Mouse (Mus musculus) brain, embryonic 18.5 days (tissue): ENCODE data around the gene Prkg1.

Experiments used
- DNase-seq: peaks from one replicate; pipeline ENCODE4 v3.0.0-alpha.2; 2012; ENCODE audit warnings: low read depth, low spot score

Gene Prkg1

DNA sequence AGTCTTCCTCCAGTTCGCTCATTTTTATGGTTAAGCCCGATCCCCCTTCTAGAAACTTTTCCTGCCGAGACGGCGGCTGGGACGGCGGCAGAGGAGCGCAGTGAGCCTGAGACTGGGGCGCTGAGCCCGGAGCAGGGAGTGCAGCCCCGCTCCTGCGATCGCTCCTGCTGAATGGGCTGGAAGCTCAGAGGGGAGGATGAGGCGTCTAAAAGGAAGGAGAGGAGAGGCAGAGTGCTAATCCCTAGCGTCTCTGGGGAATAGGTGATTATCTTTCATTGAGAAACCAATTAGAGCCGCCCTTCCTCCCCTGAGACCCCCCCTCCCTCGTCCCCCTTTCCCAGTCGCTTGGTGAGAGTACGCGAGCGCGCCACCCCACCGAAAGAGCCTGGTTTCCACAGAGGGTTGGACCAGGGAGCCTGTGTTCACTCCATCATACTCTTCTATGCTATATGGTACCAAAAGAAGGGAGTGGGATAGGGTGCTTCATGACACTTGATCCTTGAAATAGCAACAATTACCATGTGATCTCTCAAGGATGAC, at the start of gene Prkg1:
TSS of gene Prkg1 (minus strand) at position 233 of the 540 bp plus-strand sequence.
- no peak for DNase-seq

- no peak for DNase-seq
These were observed 48.3 kb upstream of the Prkg1 start for GRCm38 (mm10) chr19:31813087-31813486.

DNA sequence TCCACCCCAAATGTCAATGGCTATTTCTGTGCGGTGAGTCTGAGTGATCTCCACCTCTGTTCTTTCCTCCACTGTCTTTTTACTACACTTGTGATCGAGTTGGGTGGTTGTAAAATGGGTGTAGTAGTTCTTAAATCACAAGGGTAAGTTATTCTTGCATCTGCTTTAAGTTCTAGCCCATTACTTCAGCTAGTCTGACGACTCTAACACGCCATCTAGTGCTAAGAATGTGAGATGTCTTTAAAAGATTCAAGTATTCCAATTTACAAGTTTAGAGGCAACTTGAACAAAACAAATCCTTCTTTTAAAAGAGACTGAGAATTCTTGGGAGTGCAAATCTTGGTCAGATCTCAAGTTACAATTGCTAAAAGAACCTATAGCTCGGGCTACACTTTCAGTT, 46.5 kb upstream of the Prkg1 start:
- no peak for DNase-seq

GRCm38 (mm10) chr19:31805391-31805790, 40.6 kb upstream of the Prkg1 start:
- no peak for DNase-seq

DNA sequence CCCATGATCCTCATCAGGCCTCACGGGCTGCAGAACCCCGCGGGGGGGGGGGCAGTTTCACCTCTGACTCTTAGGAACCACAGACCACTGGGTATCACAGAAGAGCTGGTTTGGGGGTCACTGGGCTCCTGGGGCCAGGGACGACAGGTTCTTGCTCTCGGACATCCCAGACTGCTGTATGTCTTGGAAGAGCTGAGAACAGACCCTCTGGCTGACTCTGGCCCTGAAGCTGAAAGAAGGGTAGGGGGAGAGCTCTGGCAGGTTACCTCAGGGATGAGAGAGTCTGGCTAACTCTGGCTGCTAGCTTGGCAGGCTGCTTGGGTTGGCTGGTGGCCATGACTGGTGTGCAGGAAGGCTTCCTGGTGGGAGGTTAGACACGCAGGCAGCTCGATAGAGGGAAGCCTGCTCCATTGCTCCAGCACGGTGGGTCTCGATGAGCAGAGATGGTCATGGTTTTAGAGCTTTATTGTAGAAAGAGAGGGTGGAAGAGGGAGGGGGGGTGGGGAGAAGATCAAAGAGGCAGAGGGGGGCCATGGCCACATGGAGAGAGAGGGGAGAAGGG, 30.7 kb upstream of the Prkg1 start:
- no peak for DNase-seq

GRCm38 (mm10) chr19:31791724-31792123, 26.9 kb upstream of the Prkg1 start:
- no peak for DNase-seq

DNA sequence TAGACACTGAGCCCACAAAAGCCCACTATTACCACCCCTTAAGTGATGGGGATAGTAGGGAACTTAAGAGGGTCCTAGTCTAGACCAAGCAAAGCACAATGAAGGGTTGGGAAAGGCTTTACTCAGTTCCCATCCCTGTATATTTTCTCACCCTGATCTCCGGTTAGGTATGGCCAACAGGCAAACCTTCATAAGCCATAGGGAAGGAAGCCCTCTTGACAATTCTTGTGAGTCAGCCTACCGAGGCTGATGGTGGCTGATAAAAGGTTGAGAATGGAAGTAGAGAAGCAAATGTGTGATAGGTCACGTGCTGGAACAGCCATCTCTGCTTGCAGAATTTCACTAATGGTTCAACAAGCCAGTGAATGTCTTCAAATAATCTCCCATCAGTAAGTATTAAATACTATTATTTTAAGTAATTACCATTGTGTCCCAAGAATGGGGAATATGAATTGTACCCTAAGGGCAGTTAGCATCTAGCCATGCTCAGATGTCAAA, 16.7 kb upstream of the Prkg1 start:
- DNase-seq = no peak

DNA sequence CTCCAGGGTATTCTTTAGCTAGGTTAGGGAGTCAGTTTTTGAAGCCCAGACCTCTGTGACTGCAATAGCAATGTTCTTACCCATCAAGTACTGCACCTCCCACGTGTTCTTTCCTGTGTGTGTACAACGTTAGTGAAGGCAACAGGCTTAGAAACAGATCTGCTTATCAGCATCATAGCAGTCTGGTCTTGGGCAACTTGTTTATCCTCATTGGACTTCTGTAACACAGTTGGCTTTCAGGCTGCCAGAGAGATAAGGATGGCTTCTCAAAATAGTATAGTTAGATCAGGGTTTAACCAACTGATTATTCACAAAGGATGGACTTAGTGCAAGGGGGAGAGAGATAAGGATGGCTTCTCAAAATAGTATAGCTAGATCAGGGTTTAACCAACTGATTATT, 16.2 kb upstream of the Prkg1 start:
- no peak for DNase-seq

DNA sequence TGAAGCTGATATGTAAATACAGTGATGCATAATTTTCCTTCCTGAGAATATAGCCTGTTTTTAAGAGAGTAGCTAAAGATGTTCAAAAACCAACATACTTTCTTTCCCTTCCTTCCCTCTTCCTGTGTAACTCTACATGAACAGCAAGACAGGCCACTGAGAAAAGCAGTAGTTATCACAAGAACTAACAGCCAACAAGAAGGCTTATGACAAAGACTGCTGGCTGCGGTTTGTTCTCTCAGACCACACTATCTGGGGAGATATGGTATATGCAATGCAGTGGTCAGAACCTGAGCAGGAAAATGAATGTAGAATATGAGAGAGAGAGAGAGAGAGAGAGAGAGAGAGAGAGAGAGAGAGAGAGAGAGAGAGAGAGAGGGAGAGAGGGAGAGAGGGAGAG, 15.4 kb upstream of the Prkg1 start:
- no peak for DNase-seq

DNA sequence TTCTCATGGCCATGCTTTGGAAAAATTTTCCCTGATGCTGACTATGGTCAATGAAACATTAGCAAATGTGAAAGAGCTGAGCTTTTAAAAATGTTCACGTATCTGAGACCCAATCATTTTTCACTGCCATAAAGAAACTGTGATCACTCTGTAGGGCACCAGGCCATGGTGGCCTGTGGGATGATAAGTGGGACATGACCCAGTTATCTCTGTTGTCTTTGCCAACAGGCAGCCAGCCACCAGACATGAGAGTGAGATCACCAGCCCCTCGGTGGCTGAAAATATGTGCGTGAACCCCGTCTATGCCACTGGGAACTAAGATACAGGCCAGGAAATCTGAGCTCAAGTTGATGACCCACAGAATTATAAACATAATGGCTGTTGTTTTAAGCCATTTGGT, 14.2 kb upstream of the Prkg1 start:
- no peak for DNase-seq

DNA sequence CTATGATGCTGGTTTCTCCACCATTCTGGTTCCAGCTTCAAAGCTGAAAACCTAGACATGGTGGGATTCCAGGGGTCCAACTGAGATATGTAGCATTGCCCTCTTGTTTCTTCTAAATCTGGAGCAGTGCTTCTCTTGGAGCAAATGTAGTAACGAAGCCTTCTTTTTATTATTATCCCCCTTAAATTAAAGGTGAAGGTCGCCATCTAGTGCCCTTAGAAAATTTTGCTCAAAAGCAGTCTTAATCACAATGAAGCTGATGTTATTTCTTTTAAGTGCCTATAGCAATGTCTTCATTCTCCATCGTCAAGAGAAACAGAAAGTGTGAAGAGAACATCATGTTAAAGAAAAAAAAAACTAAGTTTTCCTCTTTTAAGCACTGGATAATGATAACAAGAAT, 2.2 kb upstream of the Prkg1 start:
- no peak for DNase-seq

- no peak for DNase-seq
These were observed 618 bp upstream of the Prkg1 start for GRCm38 (mm10) chr19:31765451-31765850.

- no peak for DNase-seq
These were observed 657 bp downstream of the Prkg1 start for GRCm38 (mm10) chr19:31763951-31764800.

DNA sequence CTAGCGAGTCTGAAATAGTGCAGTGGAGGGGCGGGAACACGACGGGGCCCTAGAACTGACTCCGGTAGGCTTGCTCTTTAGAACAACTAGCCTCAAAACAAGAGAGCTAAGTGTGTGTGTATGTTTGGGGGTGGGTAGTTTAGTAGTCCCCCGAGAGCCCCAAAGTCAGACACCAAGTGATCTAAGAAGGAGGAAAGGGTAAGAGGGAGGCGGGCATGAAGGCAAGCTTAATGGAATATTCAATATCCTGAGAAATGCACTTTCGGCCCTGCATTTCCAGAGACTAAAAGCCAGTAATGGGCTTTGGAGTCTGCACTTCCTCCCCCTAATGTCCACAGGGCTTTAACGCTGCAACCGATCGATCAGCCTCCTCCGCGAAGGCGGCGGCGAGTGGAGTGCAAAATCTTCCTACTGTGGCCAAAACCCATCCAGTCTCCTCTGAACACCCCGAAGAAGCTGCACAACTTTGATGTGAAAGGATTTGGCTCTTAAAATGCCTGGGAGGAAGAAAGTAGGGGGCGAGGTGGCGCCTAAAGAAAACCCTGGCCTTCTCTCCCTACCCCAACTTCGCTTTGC, 1.5 kb downstream of the Prkg1 start:
- no peak for DNase-seq

DNA sequence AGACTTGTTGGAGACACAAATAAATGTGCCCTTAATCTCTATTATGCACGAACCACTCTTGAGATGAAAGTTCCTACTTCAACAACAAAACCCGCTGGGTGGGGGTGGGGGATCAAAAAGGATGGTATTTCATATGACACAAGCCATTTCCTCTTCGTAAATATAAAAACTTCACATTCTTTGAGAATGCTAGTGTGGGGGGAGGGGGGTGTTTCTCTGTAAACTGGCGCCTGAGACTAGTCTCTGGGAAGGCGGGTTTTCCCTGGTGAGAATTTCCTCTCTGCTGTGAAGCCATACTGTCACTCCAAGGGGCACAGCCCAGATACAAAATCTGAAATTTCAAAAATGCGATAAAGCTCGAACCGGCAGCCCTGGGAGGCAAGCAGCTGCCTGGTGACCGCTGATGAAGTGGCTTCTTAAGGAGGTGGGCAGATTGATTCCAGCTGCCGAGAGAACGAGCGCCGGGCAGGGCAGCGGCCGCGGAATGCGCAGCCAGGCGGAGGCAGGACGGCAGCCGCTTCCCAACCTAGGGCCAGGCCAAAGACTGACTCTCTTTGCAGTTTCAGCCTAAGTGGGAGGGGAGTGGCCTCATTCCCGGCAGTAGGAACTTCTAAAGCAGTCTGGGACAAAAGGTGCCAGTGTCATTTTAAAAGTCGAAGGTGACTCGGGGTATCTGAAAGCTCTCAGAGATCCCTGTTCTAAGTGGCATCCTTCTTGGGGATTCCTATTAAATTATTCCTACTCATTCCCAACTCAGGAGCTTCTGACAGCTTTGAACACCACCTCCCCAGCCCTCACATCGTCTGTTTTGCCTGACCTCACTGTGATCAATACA, 2.2 kb downstream of the Prkg1 start:
- no peak for DNase-seq

GRCm38 (mm10) chr19:31759855-31760254, 5.0 kb downstream of the Prkg1 start:
- DNase-seq = no peak

- DNase-seq = no peak
These were observed 8.7 kb downstream of the Prkg1 start for GRCm38 (mm10) chr19:31755929-31756792.

- no peak for DNase-seq
These were observed 10.1 kb downstream of the Prkg1 start for GRCm38 (mm10) chr19:31754642-31755287.

- no peak for DNase-seq
These were observed 13.7 kb downstream of the Prkg1 start for GRCm38 (mm10) chr19:31750976-31751676.

DNA sequence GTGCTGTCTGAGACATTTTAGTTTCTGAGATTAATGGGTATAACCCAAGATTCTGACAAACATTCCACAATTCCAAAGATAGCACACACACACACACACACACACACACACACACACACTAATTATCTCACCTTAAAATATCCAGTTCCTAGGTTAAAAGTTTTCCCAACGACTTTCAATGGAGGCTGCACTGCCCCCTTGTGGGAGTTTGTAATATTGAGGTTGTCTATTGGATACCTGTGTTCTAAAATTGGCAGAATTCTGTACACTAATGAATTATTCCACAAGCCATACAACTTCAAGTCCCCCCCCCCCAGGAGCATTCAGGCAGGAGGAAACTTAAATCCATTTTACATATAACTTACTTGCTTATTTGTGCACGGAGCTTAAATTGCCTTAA, 18.2 kb downstream of the Prkg1 start:
- DNase-seq = no peak
